Mouse (Mus musculus) heart, adult 2 months (tissue): ENCODE data around the gene Unc5c. TPM values are rescaled to one million over a fixed set of nuclear protein-coding genes. Genes with fewer than 3 reads are reported as not detected.

Source experiments
- DNase-seq, 2 experiments: peaks; one replicate each; pipeline ENCODE4 v3.0.0; 2021
- H3K27ac ChIP-seq: fragments of 200-600 bp; 2 replicates; pipeline ENCODE4 v1.8.1; 2022
- H3K27me3 ChIP-seq: fragments of 200-500 bp; 2 replicates; pipeline ENCODE4 v1.6.1; 2012; ENCODE audit warnings: mild to moderate bottlenecking, low read length, inconsistent platforms, mixed read lengths; ENCODE audit not compliant: control insufficient read depth, insufficient read depth
- H3K36me3 ChIP-seq: fragments of 200-500 bp; 2 replicates; pipeline ENCODE4 v1.6.1; 2012; ENCODE audit warnings: low read length, inconsistent platforms; ENCODE audit not compliant: control insufficient read depth, insufficient read depth
- H3K4me1 ChIP-seq: fragments of 200-500 bp; 2 replicates; pipeline ENCODE4 v1.6.1; 2011; ENCODE audit warnings: low read length; ENCODE audit not compliant: control insufficient read depth, insufficient read depth
- H3K4me3 ChIP-seq: fragments of 200-600 bp; 2 replicates; pipeline ENCODE4 v1.8.1; 2022
- H3K79me2 ChIP-seq: fragments of 200-500 bp; replicated peaks from 2 replicates; pipeline ENCODE4 v1.6.1; 2012; ENCODE audit warnings: mild to moderate bottlenecking, inconsistent platforms, low read length, moderate library complexity, mixed read lengths; ENCODE audit not compliant: control insufficient read depth, insufficient read depth
- H3K9ac ChIP-seq: fragments of 200-500 bp; 2 replicates; pipeline ENCODE4 v1.6.1; 2012; ENCODE audit warnings: low read depth, mild to moderate bottlenecking, control low read depth, inconsistent platforms, low read length, mixed read lengths
- CTCF ChIP-seq: fragments of 200-600 bp; IDR thresholded peaks from 2 replicates; pipeline ENCODE4 v1.8.1; 2022; ENCODE audit warnings: antibody characterized with exemption, mild to moderate bottlenecking, moderate library complexity
- EP300 ChIP-seq: fragments of 200-500 bp; IDR thresholded peaks from 2 replicates; pipeline ENCODE4 v1.6.1; 2011; ENCODE audit warnings: low read depth, low read length, control low read depth; ENCODE audit not compliant: insufficient read depth
- POLR2A ChIP-seq: fragments of 200-500 bp; IDR thresholded peaks from 2 replicates; pipeline ENCODE4 v1.6.1; 2011; ENCODE audit warnings: mild to moderate bottlenecking, low read depth, low read length, control low read depth; ENCODE audit not compliant: insufficient read depth
- WGBS: fragments of 180-500 bp; shearing (Covaris S2); methylation state at CpG from one replicate; pipeline ENCODE4 v1.1.7; 2018; 5-methylcytosine and 5-hydroxymethylcytosine counted together
- intact Hi-C: fragments of 180-260 bp; cut with DNase I; formaldehyde crosslinking; loops from one replicate; pipeline ENCODE4 v1.15.1; 2025
- polyA plus RNA-seq: library from polyadenylated mRNA; depleted of rRNA; stranded (reverse); fragments of >200 nt; gene quantifications from 2 replicates; pipeline ENCODE4 v1.2.3, GENCODE M21; 2012
- total RNA-seq, 2 experiments: library from RNA; stranded (reverse); gene quantifications; 2 replicates each; pipeline ENCODE4 v1.2.3; 2021

The Unc5c gene
- total and polyA plus RNA-seq, 3 experiments = 0.25 to 0.32 (median 0.26) TPM

GRCm38 (mm10) chr3:141483665-141484431, 18.8 kb downstream of the Unc5c start:
- Histone ChIP-seq H3K9ac (no peak overlapping the region), H3K27ac (no peak overlapping the region), H3K4me3 (no peak overlapping the region), H3K36me3 (no peaks in the 10 kb centered on the region), H3K79me2 (no peaks in the 10 kb centered on the region), H3K27me3 (no peaks in the 10 kb centered on the region), H3K4me1 (no peaks in the 10 kb centered on the region)
- no peak for TF ChIP-seq CTCF
- no peak for TF ChIP-seq EP300
- no peak for TF ChIP-seq POLR2A
- no peak for DNase-seq
- intact Hi-C loops = no loop called here
- 32% methylated on average over 2 of the region's 2 CpGs for WGBS

- intact Hi-C loops = no loop called here
- Histone ChIP-seq H3K4me1 (no peaks in the 10 kb centered on the region), H3K36me3 (no peaks in the 10 kb centered on the region), H3K79me2 (no peaks in the 10 kb centered on the region), H3K4me3 (no peak overlapping the region), H3K27me3 (no peaks in the 10 kb centered on the region), H3K27ac (no peak overlapping the region), H3K9ac (no peak overlapping the region)
- WGBS = 75% methylated on average over 4 of the region's 4 CpGs
- no peak for DNase-seq
- TF ChIP-seq POLR2A (no peak), EP300 (no peak), CTCF (no peak)
Measured at GRCm38 (mm10) chr3:141485218-141485617, 20.2 kb downstream of the Unc5c start.

- Histone ChIP-seq H3K36me3 (no peaks in the 10 kb centered on the region), H3K27me3 (no peaks in the 10 kb centered on the region), H3K4me3 (no peak overlapping the region), H3K4me1 (no peaks in the 10 kb centered on the region), H3K79me2 (no peaks in the 10 kb centered on the region), H3K27ac (no peak overlapping the region), H3K9ac (no peak overlapping the region)
- 86% methylated on average over 1 of the region's 1 CpGs for WGBS
- TF ChIP-seq CTCF = no peak
- intact Hi-C loops = no loop called here
- DNase-seq = no peak
Measured at GRCm38 (mm10) chr3:141490647-141491046, 25.6 kb downstream of the Unc5c start.

- no peak for TF ChIP-seq EP300
- TF ChIP-seq POLR2A = no peak
- no peak for TF ChIP-seq CTCF
- H3K4me1 ChIP-seq = no peaks in the 10 kb centered on the region
- no peaks in the 10 kb centered on the region for H3K36me3 ChIP-seq
- no peak overlapping the region for H3K4me3 ChIP-seq
- H3K27me3 ChIP-seq = no peaks in the 10 kb centered on the region
- no peak overlapping the region for H3K9ac ChIP-seq
- no peaks in the 10 kb centered on the region for H3K79me2 ChIP-seq
- WGBS = 43% methylated on average over 5 of the region's 5 CpGs
- peak; percentile 11 to 21 for DNase-seq
- intact Hi-C loops = no loop called here
- no peak overlapping the region for H3K27ac ChIP-seq
Measured at GRCm38 (mm10) chr3:141491272-141491950, 26.4 kb downstream of the Unc5c start.

GRCm38 (mm10) chr3:141491951-141492310, 26.9 kb downstream of the Unc5c start:
- Histone ChIP-seq H3K4me1 (no peaks in the 10 kb centered on the region), H3K4me3 (no peak overlapping the region), H3K9ac (no peak overlapping the region), H3K27ac (no peak overlapping the region), H3K79me2 (no peaks in the 10 kb centered on the region), H3K27me3 (no peaks in the 10 kb centered on the region), H3K36me3 (no peaks in the 10 kb centered on the region)
- WGBS = 19% methylated on average over 2 of the region's 2 CpGs
- DNase-seq = peak in 1 of 2 experiments; percentile 5
- TF ChIP-seq CTCF = no peak
- no peak for TF ChIP-seq EP300
- TF ChIP-seq POLR2A = no peak
- intact Hi-C loops = no loop called here

- Histone ChIP-seq H3K4me3 (no peak overlapping the region), H3K9ac (no peak overlapping the region), H3K27ac (no peak overlapping the region), H3K36me3 (no peaks in the 10 kb centered on the region), H3K4me1 (no peaks in the 10 kb centered on the region), H3K79me2 (no peaks in the 10 kb centered on the region), H3K27me3 (no peaks in the 10 kb centered on the region)
- WGBS = 27% methylated on average over 3 of the region's 3 CpGs
- TF ChIP-seq CTCF (no peak), EP300 (no peak), POLR2A (no peak)
- DNase-seq = no peak
- intact Hi-C loops = no loop called here
Measured at GRCm38 (mm10) chr3:141493000-141493399, 28.0 kb downstream of the Unc5c start.
